Mouse (Mus musculus) ES-CJ7 (cell line): Measurements from ENCODE around the gene Myom1.
"Not testable (repeated sequence)": the region's sequence is repeated elsewhere in the genome, so short reads cannot be mapped to it uniquely, and the experiment has no call there.

Experiments
- DNase-seq: peaks from one replicate; pipeline ENCODE4 v3.0.0; 2011; ENCODE audit warnings: low read depth, low spot score

The Myom1 gene

GRCm38 (mm10) chr17:71002081-71002743 is at the start of gene Myom1:
Gene Myom1 (plus strand): TSS chr17:71002633.
- DNase-seq = peak; percentile 96

GRCm38 (mm10) chr17:70963546-70963945 is 38.9 kb upstream of the Myom1 start:
- peak; percentile 63 for DNase-seq

GRCm38 (mm10) chr17:70965281-70965680 is 37.2 kb upstream of the Myom1 start:
- DNase-seq = no peak

GRCm38 (mm10) chr17:70966126-70966525 is 36.3 kb upstream of the Myom1 start:
- no peak for DNase-seq

- no peak for DNase-seq
These were observed 35.2 kb upstream of the Myom1 start for GRCm38 (mm10) chr17:70967191-70967590.

- DNase-seq = no peak
These were observed 34.8 kb upstream of the Myom1 start for GRCm38 (mm10) chr17:70967646-70968045.

- DNase-seq = peak; percentile 73
These were observed 33.7 kb upstream of the Myom1 start for GRCm38 (mm10) chr17:70968606-70969191.

- no peak for DNase-seq
These were observed 31.2 kb upstream of the Myom1 start for GRCm38 (mm10) chr17:70971206-70971605.

GRCm38 (mm10) chr17:70973398-70973797 is 29.0 kb upstream of the Myom1 start:
- DNase-seq = no peak

- DNase-seq = not testable (repeated sequence)
These were observed 28.4 kb upstream of the Myom1 start for GRCm38 (mm10) chr17:70974065-70974464.

- DNase-seq = no peak
These were observed 24.6 kb upstream of the Myom1 start for GRCm38 (mm10) chr17:70977799-70978198.

GRCm38 (mm10) chr17:70979345-70980223 is 22.8 kb upstream of the Myom1 start:
- no peak for DNase-seq

GRCm38 (mm10) chr17:70985501-70986354 is 16.7 kb upstream of the Myom1 start:
- peak; percentile 58 for DNase-seq

GRCm38 (mm10) chr17:70986355-70986740 is 16.1 kb upstream of the Myom1 start:
- no peak for DNase-seq

GRCm38 (mm10) chr17:70986831-70987660 is 15.4 kb upstream of the Myom1 start:
- DNase-seq = no peak

GRCm38 (mm10) chr17:70988337-70988767 is 14.1 kb upstream of the Myom1 start:
- DNase-seq = no peak

GRCm38 (mm10) chr17:70989430-70989829 is 13.0 kb upstream of the Myom1 start:
- DNase-seq = no peak

GRCm38 (mm10) chr17:70989991-70990390 is 12.4 kb upstream of the Myom1 start:
- peak; percentile 70 for DNase-seq

- peak; percentile 70 for DNase-seq
These were observed 11.8 kb upstream of the Myom1 start for GRCm38 (mm10) chr17:70990403-70991303.
